Mouse (Mus musculus) limb, embryonic 10.5 days (tissue): ENCODE measurements around the gene Mex3d. TPM values are rescaled to one million over a fixed set of nuclear protein-coding genes. Genes with fewer than 3 reads are reported as not detected.

ENCODE experiments used
- DNase-seq: peaks from one replicate; pipeline ENCODE4 v3.0.0-alpha.2; 2017; ENCODE audit warnings: low spot score
- H3K27ac ChIP-seq: fragments of 300-500 bp; sonication (generic); 2 replicates; pipeline ENCODE4 v1.5.1; 2016; ENCODE audit warnings: mild to moderate bottlenecking
- H3K27me3 ChIP-seq: fragments of 300-500 bp; sonication (generic); 2 replicates; pipeline ENCODE4 v1.6.1; 2016; ENCODE audit warnings: low read depth, mild to moderate bottlenecking; ENCODE audit not compliant: poor library complexity, severe bottlenecking
- H3K36me3 ChIP-seq: fragments of 300-500 bp; sonication (generic); 2 replicates; pipeline ENCODE4 v1.6.1; 2016; ENCODE audit warnings: mild to moderate bottlenecking, moderate library complexity
- H3K4me1 ChIP-seq: fragments of 300-500 bp; sonication (generic); 2 replicates; pipeline ENCODE4 v1.6.1; 2016
- H3K4me3 ChIP-seq: fragments of 300-500 bp; sonication (generic); 2 replicates; pipeline ENCODE4 v1.5.1; 2016; ENCODE audit warnings: mild to moderate bottlenecking, moderate library complexity
- H3K9me3 ChIP-seq: fragments of 300-500 bp; sonication (generic); replicated peaks from 2 replicates; pipeline ENCODE4 v1.6.1; 2016; ENCODE audit warnings: mild to moderate bottlenecking
- WGBS: fragments of 180-500 bp; shearing (Covaris S2); methylation state at CpG from one replicate; pipeline ENCODE4 v1.1.7; 2016; 5-methylcytosine and 5-hydroxymethylcytosine counted together
- polyA plus RNA-seq: library from polyadenylated mRNA; unstranded; fragments of >200 nt; fragmentation: Nextera tagmentation; extraction: Ambion mirVana; gene quantifications from 2 replicates; pipeline ENCODE4 v1.2.1, GENCODE M21; 2016

Mex3d gene
- polyA plus RNA-seq, 1 experiment from 2014 or later, result 7.5 TPM

GRCm38 (mm10) chr10:80390697-80391096 lies 3.2 kb upstream of the Mex3d start:
- Histone ChIP-seq H3K4me3 (no peak overlapping the region), H3K36me3 (peaks cover 64% of the 10 kb centered on the region), H3K4me1 (peaks cover 35% of the 10 kb centered on the region), H3K9me3 (no peaks in the 10 kb centered on the region), H3K27ac (no peak overlapping the region), H3K27me3 (no peaks in the 10 kb centered on the region)
- 90% methylated on average over 9 of the region's 9 CpGs for WGBS
- no peak for DNase-seq

- Histone ChIP-seq H3K4me3 (no peak overlapping the region), H3K9me3 (no peaks in the 10 kb centered on the region), H3K4me1 (peaks cover 49% of the 10 kb centered on the region), H3K27ac (no peak overlapping the region), H3K27me3 (no peaks in the 10 kb centered on the region), H3K36me3 (peaks cover 63% of the 10 kb centered on the region)
- DNase-seq, result no peak
- WGBS, result 77% methylated on average over 4 of the region's 4 CpGs
Observed at GRCm38 (mm10) chr10:80389185-80389708, 1.8 kb upstream of the Mex3d start.

- Histone ChIP-seq H3K4me3 (peak overlapping the region; percentile 94), H3K27ac (peak overlapping the region; percentile 93), H3K27me3 (no peaks in the 10 kb centered on the region), H3K9me3 (no peaks in the 10 kb centered on the region), H3K4me1 (peaks cover 54% of the 10 kb centered on the region), H3K36me3 (peaks cover 63% of the 10 kb centered on the region)
- DNase-seq, result no peak
- 24% methylated on average over 2 of the region's 2 CpGs for WGBS
Observed at GRCm38 (mm10) chr10:80388731-80389130, 1.3 kb upstream of the Mex3d start.

- peak; percentile 60 for DNase-seq
- no peaks in the 10 kb centered on the region for H3K9me3 ChIP-seq
- peaks cover 63% of the 10 kb centered on the region for H3K36me3 ChIP-seq
- peak overlapping the region; percentile 93 for H3K27ac ChIP-seq
- WGBS, result 4% methylated on average over 94 of the region's 94 CpGs
- H3K27me3 ChIP-seq, result no peaks in the 10 kb centered on the region
- H3K4me1 ChIP-seq, result peaks cover 50% of the 10 kb centered on the region
- peak overlapping the region; percentile 94 for H3K4me3 ChIP-seq
Observed at GRCm38 (mm10) chr10:80386735-80387471, 556 bp downstream of the Mex3d start.

GRCm38 (mm10) chr10:80385811-80386734 lies 1.4 kb downstream of the Mex3d start:
- WGBS, result 1% methylated on average over 34 of the region's 34 CpGs
- Histone ChIP-seq H3K27ac (peak overlapping the region; percentile 93), H3K4me3 (peak overlapping the region; percentile 94), H3K36me3 (peaks cover 63% of the 10 kb centered on the region), H3K4me1 (peaks cover 49% of the 10 kb centered on the region), H3K9me3 (no peaks in the 10 kb centered on the region), H3K27me3 (no peaks in the 10 kb centered on the region)
- peak; percentile 71 for DNase-seq

- 44% methylated on average over 7 of the region's 7 CpGs for WGBS
- Histone ChIP-seq H3K4me3 (peak overlapping the region; percentile 94), H3K9me3 (no peaks in the 10 kb centered on the region), H3K36me3 (peaks cover 62% of the 10 kb centered on the region), H3K27me3 (no peaks in the 10 kb centered on the region), H3K27ac (peak overlapping the region; percentile 93), H3K4me1 (peaks cover 49% of the 10 kb centered on the region)
- no peak for DNase-seq
Observed at GRCm38 (mm10) chr10:80385310-80385709, 2.1 kb downstream of the Mex3d start.

GRCm38 (mm10) chr10:80384709-80385108 lies 2.8 kb downstream of the Mex3d start:
- peak overlapping the region; percentile 94 for H3K4me3 ChIP-seq
- H3K4me1 ChIP-seq, result peaks cover 49% of the 10 kb centered on the region
- H3K9me3 ChIP-seq, result no peaks in the 10 kb centered on the region
- 86% methylated on average over 7 of the region's 7 CpGs for WGBS
- peak overlapping the region; percentile 93 for H3K27ac ChIP-seq
- DNase-seq, result no peak
- H3K27me3 ChIP-seq, result no peaks in the 10 kb centered on the region
- H3K36me3 ChIP-seq, result peaks cover 61% of the 10 kb centered on the region

- Histone ChIP-seq H3K27me3 (no peaks in the 10 kb centered on the region), H3K9me3 (no peaks in the 10 kb centered on the region), H3K27ac (0 out of 2 replicates have a peak overlapping the region, but pooled peaks have one; percentile 26), H3K4me1 (peaks cover 49% of the 10 kb centered on the region), H3K4me3 (peak overlapping the region; percentile 94), H3K36me3 (peaks cover 63% of the 10 kb centered on the region)
- no peak for DNase-seq
- WGBS, result 89% methylated on average over 4 of the region's 4 CpGs
Observed at GRCm38 (mm10) chr10:80384115-80384639, 3.3 kb downstream of the Mex3d start.

GRCm38 (mm10) chr10:80383431-80383830 lies 4.0 kb downstream of the Mex3d start:
- H3K36me3 ChIP-seq, result peaks cover 63% of the 10 kb centered on the region
- 69% methylated on average over 4 of the region's 4 CpGs for WGBS
- H3K4me3 ChIP-seq, result peak overlapping the region; percentile 94; the same call in 1 of the 2 replicates
- H3K27me3 ChIP-seq, result no peaks in the 10 kb centered on the region
- 0 out of 2 replicates have a peak overlapping the region, but pooled peaks have one; percentile 26 for H3K27ac ChIP-seq
- H3K4me1 ChIP-seq, result peaks cover 42% of the 10 kb centered on the region
- H3K9me3 ChIP-seq, result no peaks in the 10 kb centered on the region
- DNase-seq, result no peak

GRCm38 (mm10) chr10:80382641-80383365 lies 4.7 kb downstream of the Mex3d start:
- Histone ChIP-seq H3K27ac (no peak overlapping the region), H3K36me3 (peaks cover 63% of the 10 kb centered on the region), H3K4me3 (no peak overlapping the region), H3K4me1 (peaks cover 35% of the 10 kb centered on the region), H3K27me3 (no peaks in the 10 kb centered on the region), H3K9me3 (no peaks in the 10 kb centered on the region)
- WGBS, result 93% methylated on average over 7 of the region's 7 CpGs
- DNase-seq, result no peak

- peaks cover 34% of the 10 kb centered on the region for H3K36me3 ChIP-seq
- H3K27me3 ChIP-seq, result peaks cover 3% of the 10 kb centered on the region
- no peak overlapping the region for H3K4me3 ChIP-seq
- WGBS, result 54% methylated on average over 10 of the region's 10 CpGs
- H3K4me1 ChIP-seq, result peaks cover under 1% of the 10 kb centered on the region; the same call in 1 of the 2 replicates
- no peaks in the 10 kb centered on the region for H3K9me3 ChIP-seq
- H3K27ac ChIP-seq, result no peak overlapping the region
- DNase-seq, result no peak
Observed at GRCm38 (mm10) chr10:80377716-80378115, 9.7 kb downstream of the Mex3d start.

- Histone ChIP-seq H3K36me3 (peaks cover 18% of the 10 kb centered on the region), H3K27me3 (peaks cover 10% of the 10 kb centered on the region), H3K4me3 (no peak overlapping the region), H3K4me1 (peaks cover 16% of the 10 kb centered on the region), H3K9me3 (no peaks in the 10 kb centered on the region), H3K27ac (no peak overlapping the region)
- DNase-seq, result peak; percentile 96
- 3% methylated on average over 7 of the region's 7 CpGs for WGBS
Observed at GRCm38 (mm10) chr10:80376160-80376559, 11.3 kb downstream of the Mex3d start.
